Mouse (Mus musculus) hindbrain, embryonic 15.5 days (tissue): Measurements from ENCODE around the gene Pitpnm2. TPM values are rescaled to one million over a fixed set of nuclear protein-coding genes. Genes with fewer than 3 reads are reported as not detected.

ENCODE experiments used
- ATAC-seq: fragments of 200-750 bp; cut with Nextera tagmentation; 2 replicates; pipeline ENCODE4 v1.8.0; 2017; ENCODE audit warnings: low read depth, moderate number of reproducible peaks, moderate TSS enrichment; ENCODE audit not compliant: low FRiP score
- H3K27ac ChIP-seq: fragments of 300-500 bp; sonication (generic); replicated peaks from 2 replicates; pipeline ENCODE4 v1.5.1; 2015; ENCODE audit warnings: mild to moderate bottlenecking, inconsistent platforms
- H3K27me3 ChIP-seq: fragments of 300-500 bp; sonication (generic); 2 replicates; pipeline ENCODE4 v1.6.1; 2015; ENCODE audit warnings: control low read depth, inconsistent platforms
- H3K36me3 ChIP-seq: fragments of 300-500 bp; sonication (generic); 2 replicates; pipeline ENCODE4 v1.6.1; 2015; ENCODE audit warnings: control low read depth, inconsistent platforms
- H3K4me1 ChIP-seq: fragments of 300-500 bp; sonication (generic); replicated peaks from 2 replicates; pipeline ENCODE4 v1.6.1; 2015; ENCODE audit warnings: control low read depth, inconsistent platforms
- H3K4me2 ChIP-seq: fragments of 300-500 bp; sonication (generic); 2 replicates; pipeline ENCODE4 v1.6.1; 2015; ENCODE audit warnings: moderate library complexity, mild to moderate bottlenecking, inconsistent platforms
- H3K4me3 ChIP-seq: fragments of 300-500 bp; sonication (generic); 2 replicates; pipeline ENCODE4 v1.5.1; 2015; ENCODE audit warnings: mild to moderate bottlenecking, inconsistent platforms
- H3K9ac ChIP-seq: fragments of 300-500 bp; sonication (generic); 2 replicates; pipeline ENCODE4 v1.6.1; 2015; ENCODE audit warnings: inconsistent platforms
- H3K9me3 ChIP-seq: fragments of 300-500 bp; sonication (generic); 2 replicates; pipeline ENCODE4 v1.6.1; 2016; ENCODE audit warnings: control low read depth, inconsistent platforms
- WGBS: fragments of 180-500 bp; shearing (Covaris S2); methylation state at CpG from one replicate; pipeline ENCODE4 v1.1.7; 2015; 5-methylcytosine and 5-hydroxymethylcytosine counted together
- polyA plus RNA-seq: library from polyadenylated mRNA; unstranded; fragments of >200 nt; fragmentation: Nextera tagmentation; extraction: Ambion mirVana; gene quantifications from 2 replicates; pipeline ENCODE4 v1.2.1, GENCODE M21; 2015

The Pitpnm2 gene
- polyA plus RNA-seq, 1 experiment from 2014 or later: 10.8 TPM

DNA sequence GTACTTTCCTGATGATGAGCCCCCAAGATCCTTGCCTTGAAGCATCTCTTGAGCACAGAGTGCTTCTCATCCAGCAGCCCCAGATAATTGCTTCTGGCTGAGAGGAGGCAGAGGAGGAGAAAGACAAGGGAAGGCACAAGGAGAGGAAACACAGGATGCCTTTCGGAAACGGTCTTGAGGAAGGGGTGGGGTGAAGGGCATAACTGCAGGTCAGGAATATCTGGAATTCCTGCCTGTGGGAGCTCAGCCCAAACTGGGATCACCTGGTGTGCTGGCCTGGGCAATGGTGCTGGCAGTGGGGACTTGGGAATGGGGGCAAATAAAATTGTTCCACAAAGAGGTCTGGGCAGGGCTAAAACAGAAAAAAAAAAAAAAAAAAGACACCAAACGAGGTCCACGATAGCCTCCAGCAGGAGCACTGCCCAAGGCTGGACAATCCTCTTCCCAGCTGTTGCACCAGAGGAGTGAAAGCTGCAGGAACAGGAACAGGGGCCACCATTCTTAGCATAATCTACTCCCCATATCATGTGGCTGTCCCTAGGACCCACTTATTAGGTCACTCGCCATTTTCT, 43.7 kb downstream of the Pitpnm2 start:
- no peak overlapping the region; the same call in 1 of the 2 replicates for H3K27ac ChIP-seq
- no peak overlapping the region for H3K4me3 ChIP-seq
- H3K4me1 ChIP-seq: peaks cover 30% of the 10 kb centered on the region
- H3K36me3 ChIP-seq: no peaks in the 10 kb centered on the region
- no peak overlapping the region for H3K4me2 ChIP-seq
- H3K9me3 ChIP-seq: no peaks in the 10 kb centered on the region
- no peak overlapping the region for H3K9ac ChIP-seq
- no peak for ATAC-seq
- 66% methylated on average over 5 of the region's 5 CpGs for WGBS
- H3K27me3 ChIP-seq: no peaks in the 10 kb centered on the region

DNA sequence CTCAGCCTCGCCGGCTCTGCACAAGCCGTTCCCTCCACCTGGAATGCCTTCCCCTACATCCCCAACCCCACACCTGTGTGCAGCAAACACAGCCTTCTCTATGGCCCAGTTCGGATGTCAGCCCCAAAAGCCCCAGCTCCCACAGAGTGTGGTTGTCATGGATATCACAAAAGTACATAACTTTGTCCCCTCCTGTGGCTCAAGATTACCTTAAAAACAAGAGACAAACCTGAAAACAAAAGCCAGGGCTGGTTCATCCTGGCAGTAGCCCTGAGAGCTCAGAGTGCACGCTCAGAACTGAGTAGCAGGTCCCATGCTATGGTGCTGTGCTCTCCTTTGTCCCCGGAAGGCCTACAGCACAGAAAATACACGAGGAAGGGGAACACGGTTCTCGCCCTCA, 44.3 kb downstream of the Pitpnm2 start:
- Histone ChIP-seq H3K36me3 (no peaks in the 10 kb centered on the region), H3K9ac (no peak overlapping the region), H3K27me3 (no peaks in the 10 kb centered on the region), H3K4me2 (no peak overlapping the region), H3K4me3 (no peak overlapping the region), H3K4me1 (peaks cover 27% of the 10 kb centered on the region), H3K9me3 (no peaks in the 10 kb centered on the region), H3K27ac (no peak overlapping the region)
- WGBS: 75% methylated on average over 9 of the region's 9 CpGs
- no peak for ATAC-seq

DNA sequence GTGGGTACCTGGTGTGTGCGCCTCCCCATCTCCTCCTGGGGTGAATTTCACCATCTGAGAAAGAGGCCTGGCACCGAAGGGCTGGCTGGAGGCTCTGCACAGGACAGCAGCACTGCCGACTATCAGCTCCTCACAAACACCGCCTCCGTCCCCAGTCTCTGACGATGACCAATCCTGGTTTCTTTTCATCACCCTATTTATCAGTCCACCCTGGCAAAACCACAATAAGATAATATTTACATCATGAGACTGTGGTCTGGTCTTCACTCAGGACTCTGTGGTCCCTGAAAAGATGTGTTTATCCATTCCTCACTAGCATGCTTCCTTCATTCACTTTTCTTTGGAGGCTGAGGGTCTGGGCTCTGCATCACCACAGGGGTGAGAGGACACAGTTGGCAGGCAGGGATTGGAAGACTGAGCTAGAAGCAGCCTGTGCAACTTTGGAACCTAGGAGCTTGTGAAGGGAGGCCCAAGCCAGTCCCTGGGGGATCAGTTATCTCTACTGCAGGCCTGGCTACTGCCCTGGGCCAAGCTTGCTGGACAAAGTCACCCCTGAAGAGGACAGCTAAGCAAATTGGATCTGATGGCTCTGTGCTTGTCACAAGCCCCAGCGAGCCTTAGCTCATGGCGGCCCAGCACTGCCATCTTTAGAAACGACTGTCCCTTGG, 45.3 kb downstream of the Pitpnm2 start:
- Histone ChIP-seq H3K4me2 (no peak overlapping the region), H3K36me3 (no peaks in the 10 kb centered on the region), H3K27ac (no peak overlapping the region), H3K9me3 (no peaks in the 10 kb centered on the region), H3K4me3 (no peak overlapping the region), H3K9ac (no peak overlapping the region), H3K27me3 (no peaks in the 10 kb centered on the region), H3K4me1 (peaks cover 23% of the 10 kb centered on the region)
- ATAC-seq: no peak
- 87% methylated on average over 9 of the region's 9 CpGs for WGBS

DNA sequence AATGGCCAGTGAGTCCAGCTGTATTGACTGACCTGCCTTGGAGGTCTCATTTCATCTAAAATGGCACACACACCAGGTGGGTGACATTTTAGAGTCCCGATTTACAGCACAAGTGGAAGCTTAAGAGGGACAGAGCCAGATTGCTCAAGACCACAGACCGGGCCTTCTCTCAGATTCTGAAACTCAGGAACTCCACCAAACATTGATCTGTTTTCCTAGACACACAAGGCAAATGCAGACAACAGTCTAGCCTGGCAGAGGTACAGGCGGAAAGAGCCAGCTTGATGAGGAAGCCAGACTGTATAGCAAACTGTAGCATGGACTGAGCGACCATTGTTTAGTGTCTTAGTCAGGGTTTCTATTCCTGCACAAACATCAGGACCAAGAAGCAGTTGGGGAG, 46.3 kb downstream of the Pitpnm2 start:
- no peaks in the 10 kb centered on the region for H3K36me3 ChIP-seq
- no peak for ATAC-seq
- no peak overlapping the region for H3K9ac ChIP-seq
- H3K27me3 ChIP-seq: no peaks in the 10 kb centered on the region
- H3K27ac ChIP-seq: no peak overlapping the region
- WGBS: 91% methylated on average over 4 of the region's 4 CpGs
- H3K4me1 ChIP-seq: peaks cover 23% of the 10 kb centered on the region
- no peak overlapping the region for H3K4me3 ChIP-seq
- no peaks in the 10 kb centered on the region for H3K9me3 ChIP-seq
- H3K4me2 ChIP-seq: no peak overlapping the region

DNA sequence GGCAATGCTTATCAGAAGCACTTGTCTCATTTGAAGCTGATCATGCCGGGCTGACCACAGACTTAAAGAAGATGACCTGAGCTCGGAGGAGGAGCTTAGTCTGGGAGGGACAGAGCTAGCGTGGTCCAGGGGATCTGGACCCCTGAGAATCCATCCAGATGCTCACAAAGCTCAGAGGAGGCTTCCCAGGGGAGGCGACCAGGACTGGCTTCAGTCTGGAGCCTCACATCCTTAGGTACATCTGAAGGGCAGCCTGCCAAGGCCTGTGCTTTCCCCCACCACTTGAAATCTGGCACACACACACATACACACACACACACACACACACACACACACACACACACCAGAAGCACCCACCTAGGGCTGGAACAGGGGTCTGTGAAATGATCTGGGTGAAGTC, 47.5 kb downstream of the Pitpnm2 start:
- no peak for ATAC-seq
- H3K4me3 ChIP-seq: no peak overlapping the region
- no peak overlapping the region for H3K27ac ChIP-seq
- H3K4me2 ChIP-seq: no peak overlapping the region
- no peaks in the 10 kb centered on the region for H3K36me3 ChIP-seq
- no peaks in the 10 kb centered on the region for H3K27me3 ChIP-seq
- 74% methylated on average over 4 of the region's 4 CpGs for WGBS
- no peaks in the 10 kb centered on the region for H3K9me3 ChIP-seq
- H3K9ac ChIP-seq: no peak overlapping the region
- peaks cover 20% of the 10 kb centered on the region for H3K4me1 ChIP-seq

DNA sequence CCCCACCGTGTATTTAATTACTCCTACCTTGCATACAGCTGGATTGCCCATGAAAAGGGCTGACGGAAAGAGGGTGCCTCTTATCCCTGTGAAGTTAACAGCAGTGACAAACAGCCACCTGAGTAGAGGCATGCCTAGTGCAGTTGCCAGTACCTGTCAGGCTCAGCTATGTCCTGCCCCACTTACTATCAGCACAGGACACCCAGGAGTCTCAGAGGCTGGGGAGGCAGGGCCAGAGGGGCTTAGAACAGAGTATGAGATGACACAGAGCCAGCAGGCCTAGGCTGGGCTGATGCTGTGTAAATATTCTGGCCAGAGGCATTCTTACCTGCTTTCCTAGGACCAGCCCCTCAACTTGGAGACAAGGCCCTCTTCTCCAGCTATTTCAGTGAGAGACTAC, 48.0 kb downstream of the Pitpnm2 start:
- ATAC-seq: no peak
- WGBS: 98% methylated on average over 2 of the region's 2 CpGs

DNA sequence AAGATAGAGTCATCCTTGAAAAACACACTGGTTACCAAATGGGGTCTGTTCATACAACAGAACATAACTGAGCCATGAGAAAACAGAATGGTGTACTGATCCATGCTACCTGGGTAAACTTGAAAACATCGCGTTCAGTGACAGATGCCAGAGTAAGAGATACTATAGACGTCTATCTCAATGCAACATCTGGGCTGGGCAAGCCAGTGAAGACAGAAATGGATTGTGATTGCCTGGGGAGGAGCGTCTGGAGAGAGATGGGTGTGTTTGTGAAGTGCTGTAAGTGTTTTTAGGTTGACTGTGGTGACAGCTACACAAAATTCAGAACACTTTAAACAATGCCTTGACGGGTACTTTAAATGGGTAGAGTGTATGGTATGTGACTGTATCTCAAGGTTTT, 48.7 kb downstream of the Pitpnm2 start:
- no peaks in the 10 kb centered on the region for H3K36me3 ChIP-seq
- no peak overlapping the region for H3K9ac ChIP-seq
- H3K27me3 ChIP-seq: no peaks in the 10 kb centered on the region
- H3K27ac ChIP-seq: no peak overlapping the region
- H3K4me1 ChIP-seq: peaks cover 7% of the 10 kb centered on the region
- H3K4me3 ChIP-seq: no peak overlapping the region
- WGBS: 71% methylated on average over 5 of the region's 5 CpGs
- H3K9me3 ChIP-seq: no peaks in the 10 kb centered on the region
- ATAC-seq: no peak
- no peak overlapping the region for H3K4me2 ChIP-seq

More for the DNA sequence above, 48.0 kb downstream of the Pitpnm2 start:
- Histone ChIP-seq H3K27ac (no peak overlapping the region), H3K4me2 (no peak overlapping the region), H3K36me3 (no peaks in the 10 kb centered on the region), H3K9me3 (no peaks in the 10 kb centered on the region), H3K27me3 (no peaks in the 10 kb centered on the region), H3K9ac (no peak overlapping the region), H3K4me3 (no peak overlapping the region), H3K4me1 (peaks cover 15% of the 10 kb centered on the region)

DNA sequence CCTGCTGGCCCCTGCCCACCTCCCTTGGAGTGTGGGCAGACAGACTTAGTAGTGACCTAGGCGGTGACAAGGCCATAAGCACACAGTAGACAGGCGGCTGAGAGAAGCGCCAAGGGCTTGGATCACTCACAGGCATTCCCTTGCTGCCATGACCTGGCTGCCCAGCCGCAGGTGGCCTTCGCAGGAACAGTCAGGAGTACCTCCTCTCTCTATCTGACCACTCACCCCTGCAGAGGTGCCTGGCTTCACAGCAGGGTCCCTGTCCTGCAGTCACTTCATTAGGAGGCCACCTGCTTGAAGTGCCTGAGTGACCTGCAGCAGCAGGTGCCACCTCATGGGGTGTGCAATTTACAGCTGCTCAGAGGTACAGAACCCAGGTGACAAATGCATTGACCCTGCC, 50.4 kb downstream of the Pitpnm2 start:
- 81% methylated on average over 5 of the region's 5 CpGs for WGBS
- H3K9me3 ChIP-seq: no peaks in the 10 kb centered on the region
- H3K4me2 ChIP-seq: no peak overlapping the region
- no peak overlapping the region for H3K4me3 ChIP-seq
- no peaks in the 10 kb centered on the region for H3K27me3 ChIP-seq
- H3K36me3 ChIP-seq: no peaks in the 10 kb centered on the region
- H3K9ac ChIP-seq: no peak overlapping the region
- ATAC-seq: no peak
- no peak overlapping the region for H3K27ac ChIP-seq
- peaks cover 6% of the 10 kb centered on the region for H3K4me1 ChIP-seq

DNA sequence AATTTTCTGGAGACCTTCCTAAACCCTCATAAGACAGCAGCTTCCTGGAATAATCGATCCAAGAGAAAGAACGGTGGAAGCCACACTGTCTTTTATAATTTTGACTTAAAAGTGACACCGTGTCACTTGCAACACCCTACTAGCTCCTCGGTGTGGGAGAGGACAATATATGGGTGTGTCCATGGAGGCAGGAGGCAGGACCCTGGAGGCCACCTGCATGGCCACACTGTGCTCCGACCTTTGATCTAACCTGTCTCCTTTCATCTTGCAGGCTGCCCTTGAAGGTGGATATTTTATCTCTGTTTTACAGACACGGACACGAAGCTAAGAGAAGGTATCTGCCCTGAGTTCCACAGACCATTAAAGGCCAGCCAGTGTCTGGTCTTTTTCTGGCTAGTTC, 51.1 kb downstream of the Pitpnm2 start:
- no peak for ATAC-seq
- H3K4me3 ChIP-seq: no peak overlapping the region
- H3K4me2 ChIP-seq: no peak overlapping the region
- no peaks in the 10 kb centered on the region for H3K9me3 ChIP-seq
- H3K4me1 ChIP-seq: peaks cover 13% of the 10 kb centered on the region
- H3K36me3 ChIP-seq: no peaks in the 10 kb centered on the region
- no peak overlapping the region for H3K27ac ChIP-seq
- 91% methylated on average over 7 of the region's 7 CpGs for WGBS
- no peaks in the 10 kb centered on the region for H3K27me3 ChIP-seq
- no peak overlapping the region for H3K9ac ChIP-seq

DNA sequence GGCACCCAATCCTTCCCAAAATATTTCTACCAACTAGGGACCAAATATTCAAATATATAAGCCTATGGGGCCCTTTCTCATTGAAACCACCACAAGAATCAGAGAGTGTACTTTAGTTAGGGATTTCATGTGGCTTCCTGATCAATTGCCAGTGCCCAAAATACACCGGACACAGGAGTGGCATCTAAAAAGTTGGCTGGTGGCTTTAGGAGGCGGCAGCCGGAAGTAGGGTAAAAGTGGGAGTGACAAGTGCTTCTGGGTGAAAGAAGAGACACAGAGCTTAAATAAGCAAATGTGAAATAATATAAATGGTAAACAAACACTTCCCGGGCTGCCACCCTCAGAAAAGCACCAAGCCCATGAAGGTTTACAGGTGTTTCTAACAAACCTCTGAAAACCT, 53.5 kb downstream of the Pitpnm2 start:
- Histone ChIP-seq H3K4me2 (no peak overlapping the region), H3K36me3 (no peaks in the 10 kb centered on the region), H3K27me3 (no peaks in the 10 kb centered on the region), H3K4me3 (no peak overlapping the region), H3K27ac (no peak overlapping the region), H3K4me1 (peaks cover 25% of the 10 kb centered on the region), H3K9me3 (no peaks in the 10 kb centered on the region), H3K9ac (no peak overlapping the region)
- ATAC-seq: no peak
- 96% methylated on average over 4 of the region's 4 CpGs for WGBS

DNA sequence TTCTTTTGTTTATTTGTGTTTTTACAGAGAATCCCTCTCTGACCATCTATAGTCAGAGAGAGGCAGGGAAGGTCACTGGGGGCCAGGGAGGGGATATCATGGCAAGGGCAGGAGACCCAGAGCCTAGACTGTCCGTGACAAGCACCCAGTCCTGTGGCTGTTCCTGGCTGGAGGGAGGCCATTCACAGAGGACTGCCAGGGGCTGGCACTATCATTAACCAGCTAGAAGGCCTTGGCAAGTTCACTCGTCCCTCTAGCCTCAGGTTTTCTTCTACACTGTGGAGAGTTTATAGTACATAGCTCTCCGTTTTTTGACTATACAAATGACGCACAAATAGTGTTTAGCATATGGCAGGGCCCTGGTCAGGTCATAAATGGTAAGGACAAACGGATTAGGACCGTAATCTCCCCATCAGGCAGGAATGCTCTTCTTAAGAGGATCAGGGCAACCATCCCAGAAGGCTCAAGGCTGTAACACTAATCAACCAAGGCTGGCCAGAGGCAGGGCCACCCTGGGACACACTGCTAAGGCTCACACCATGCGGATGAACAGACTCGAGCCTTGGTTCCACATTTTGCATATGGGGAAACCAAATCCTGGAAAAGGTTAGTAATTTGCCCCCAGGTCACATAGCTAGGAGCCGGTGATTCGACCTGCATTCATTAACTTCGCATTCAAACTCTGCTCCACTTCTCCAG, 55.0 kb downstream of the Pitpnm2 start:
- no peak overlapping the region for H3K4me3 ChIP-seq
- no peak overlapping the region for H3K27ac ChIP-seq
- H3K9ac ChIP-seq: no peak overlapping the region
- no peaks in the 10 kb centered on the region for H3K27me3 ChIP-seq
- H3K4me2 ChIP-seq: no peak overlapping the region
- H3K36me3 ChIP-seq: no peaks in the 10 kb centered on the region
- ATAC-seq: no peak
- WGBS: 77% methylated on average over 11 of the region's 11 CpGs
- H3K4me1 ChIP-seq: peaks cover 25% of the 10 kb centered on the region
- H3K9me3 ChIP-seq: no peaks in the 10 kb centered on the region

DNA sequence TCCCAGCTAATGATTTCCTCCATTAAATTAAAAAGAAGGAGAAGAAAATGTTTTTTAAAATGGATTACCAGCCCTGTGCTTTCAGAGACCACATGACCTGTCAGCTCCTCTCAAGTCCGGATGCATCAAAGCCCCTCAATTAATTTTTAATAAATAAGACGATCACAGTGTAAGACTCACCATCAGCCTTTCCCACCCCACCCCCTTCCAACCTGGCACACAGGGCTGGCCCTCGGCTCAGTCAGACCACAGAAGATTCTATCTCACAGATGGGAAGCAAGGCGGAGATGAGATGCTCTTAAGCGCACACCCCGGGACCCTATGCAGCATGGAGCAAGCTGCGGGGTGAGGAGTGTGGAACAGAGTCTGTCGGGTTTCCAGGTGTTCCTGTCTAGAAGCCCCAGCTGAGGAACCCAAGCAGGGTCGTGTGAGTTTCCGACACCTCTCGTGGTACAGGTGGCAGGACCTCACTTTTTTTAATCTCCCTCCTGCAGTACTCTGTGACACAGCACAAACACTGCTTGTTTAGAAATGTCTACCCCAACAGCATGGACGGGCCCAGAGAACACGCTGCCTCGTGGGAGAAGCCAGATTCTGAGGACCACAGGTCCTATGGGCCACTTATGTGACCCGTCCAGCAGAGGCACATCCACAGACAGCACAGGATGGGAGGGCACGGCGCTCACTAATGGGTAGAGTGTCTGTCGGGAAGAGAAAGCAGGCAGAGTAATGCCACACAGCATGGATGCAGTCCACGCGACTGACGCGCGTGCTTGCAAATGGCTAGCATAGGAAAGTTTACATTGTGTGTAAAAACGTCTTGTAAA, 56.1 kb downstream of the Pitpnm2 start:
- no peak overlapping the region for H3K4me3 ChIP-seq
- H3K4me1 ChIP-seq: peaks cover 32% of the 10 kb centered on the region
- no peaks in the 10 kb centered on the region for H3K9me3 ChIP-seq
- H3K27ac ChIP-seq: peak overlapping the region; percentile 51
- WGBS: 66% methylated on average over 24 of the region's 24 CpGs
- H3K27me3 ChIP-seq: no peaks in the 10 kb centered on the region
- no peak overlapping the region for H3K9ac ChIP-seq
- ATAC-seq: peak; percentile 64
- H3K4me2 ChIP-seq: 0 out of 2 replicates have a peak overlapping the region, but pooled peaks have one; percentile 8
- no peaks in the 10 kb centered on the region for H3K36me3 ChIP-seq
